ENCODE assay signal across 20 mouse cellular contexts in the genomic region with DNA sequence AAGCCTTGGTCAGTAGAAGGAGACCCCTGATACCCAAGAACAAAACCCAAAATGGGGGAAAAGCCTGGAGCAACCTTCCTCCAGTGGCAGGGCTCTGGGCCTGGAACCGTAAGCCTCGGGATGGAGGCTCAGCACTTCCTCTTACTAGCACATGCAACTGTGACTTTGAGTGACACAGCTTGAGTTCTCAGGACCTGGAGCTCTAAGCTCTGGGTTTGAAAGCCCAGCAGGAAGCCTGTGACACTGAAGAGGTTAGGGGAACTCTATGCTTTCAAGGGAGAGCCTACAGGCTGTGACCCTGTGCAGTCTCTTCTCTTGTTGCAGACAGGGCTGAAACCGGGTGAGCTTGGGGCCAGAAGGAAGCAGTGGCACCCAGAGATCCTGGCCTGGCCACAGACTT.
DNase-seq lines count a peak whose midpoint lies in the region; ATAC-seq and TF ChIP-seq lines count a peak whose summit lies in the region.
"Had no signal": no experiment of that assay in that cellular context is flagged by ENCODE, and none has a peak within 500 bp of the region (broad histone marks: within the 10 kb centered on the region; RNA-seq: fewer than 3 reads in every experiment).

No protein-coding gene starts in this region.

- no peak for TF ChIP-seq POLR2A in bone marrow macrophage, adult 2 months (IDR thresholded peaks at IDR 0.05; ENCODE audit: borderline replicate concordance, low read depth, low read length)

- no peak for TF ChIP-seq EP300 in liver, postnatal 0 days (IDR thresholded peaks at IDR 0.05; ENCODE audit: low read depth)

- H3K27me3 ChIP-seq in liver, postnatal 0 days (ENCODE audit: insufficient read depth, low read length): no peaks in the 10 kb centered on the region
- H3K27me3 ChIP-seq: intestine, embryonic 15.5 days; limb, embryonic 13.5 days; lung, embryonic 15.5 days; neural tube, embryonic 13.5 days had no signal

- no peaks in the 10 kb centered on the region; the same call in 1 of the 2 replicates for H3K9me3 ChIP-seq in liver, postnatal 0 days (ENCODE audit: low read length)
- H3K9me3 ChIP-seq: heart, embryonic 10.5 days; intestine, embryonic 15.5 days; limb, embryonic 13.5 days; lung, embryonic 15.5 days; neural tube, embryonic 13.5 days had no signal

- DNase-seq in layer of hippocampus, adult 2 months (ENCODE audit: low spot score in 2 of 2): no peak
- DNase-seq in layer of hippocampus, postnatal 14 days (ENCODE audit: low spot score in 2 of 2): no peak
- no peak for DNase-seq in liver, postnatal 0 days
- DNase-seq in thymus, postnatal 0 days (ENCODE audit: low spot score): no peak
- DNase-seq: adrenal gland, postnatal 36 days; cerebellum, postnatal 14 days; heart, postnatal 10 days; thymus, postnatal 4 days had no signal

- H3K36me3 ChIP-seq in liver, postnatal 0 days (replicated peaks; ENCODE audit: insufficient read depth, low read length): no peaks in the 10 kb centered on the region
- H3K36me3 ChIP-seq: embryonic facial prominence, embryonic 10.5 days; heart, embryonic 10.5 days; intestine, embryonic 15.5 days; limb, embryonic 13.5 days; lung, embryonic 15.5 days; neural tube, embryonic 13.5 days had no signal

- H3K4me3 ChIP-seq in layer of hippocampus, adult 2 months: no peak overlapping the region
- H3K4me3 ChIP-seq in bone marrow macrophage, adult 2 months (ENCODE audit: insufficient read depth, low read length): no peak overlapping the region
- no peak overlapping the region for H3K4me3 ChIP-seq in liver, postnatal 0 days (ENCODE audit: low read depth, low read length)
- H3K4me3 ChIP-seq: embryonic facial prominence, embryonic 10.5 days; erythroblast, embryonic 14.5 days; heart, embryonic 10.5 days; intestine, embryonic 15.5 days; limb, embryonic 13.5 days; lung, embryonic 15.5 days; neural tube, embryonic 13.5 days had no signal

- no peak for TF ChIP-seq CTCF in layer of hippocampus, adult 2 months (conservative IDR thresholded peaks at IDR 0.05)
- no peak for TF ChIP-seq CTCF in bone marrow macrophage, adult 2 months (IDR thresholded peaks at IDR 0.05; ENCODE audit: low read depth, low read length)
- TF ChIP-seq CTCF in liver, postnatal 0 days (IDR thresholded peaks at IDR 0.05; ENCODE audit: low read depth): no peak

- no peak overlapping the region for H3K4me2 ChIP-seq in liver, postnatal 0 days (ENCODE audit: low read depth, low read length)
- H3K4me2 ChIP-seq: hindbrain, embryonic 14.5 days; intestine, embryonic 15.5 days; limb, embryonic 13.5 days; lung, embryonic 15.5 days; neural tube, embryonic 13.5 days had no signal

- WGBS in liver, postnatal 0 days (ENCODE audit: insufficient replicate concordance): 28% methylated on average over 3 of the region's 3 CpGs

- H3K4me1 ChIP-seq in bone marrow macrophage, adult 2 months (ENCODE audit: control insufficient read depth, insufficient read depth, low read length): peaks cover 66% of the 10 kb centered on the region
- H3K4me1 ChIP-seq in liver, postnatal 0 days (ENCODE audit: insufficient read depth): peaks cover 19% of the 10 kb centered on the region
- H3K4me1 ChIP-seq: embryonic facial prominence, embryonic 10.5 days; limb, embryonic 13.5 days; neural tube, embryonic 13.5 days had no signal

- no peak overlapping the region for H3K9ac ChIP-seq in liver, postnatal 0 days (replicated peaks)
- H3K9ac ChIP-seq: hindbrain, embryonic 14.5 days; intestine, embryonic 15.5 days; limb, embryonic 13.5 days; lung, embryonic 15.5 days; neural tube, embryonic 13.5 days had no signal

- ATAC-seq in liver, postnatal 0 days: peak; percentile 4; the same call in 1 of the 2 replicates
- peak; percentile 63 for ATAC-seq in neutrophil, adult 5-6 weeks (ENCODE audit: extremely low read depth, insufficient number of reproducible peaks, low FRiP score, poor library complexity, severe bottlenecking)
- no peak for ATAC-seq in erythroblast, adult 5-6 weeks (replicated peaks; ENCODE audit: low FRiP score, poor library complexity, severe bottlenecking)
- ATAC-seq: forebrain, embryonic 16.5 days; intestine, embryonic 15.5 days had no signal

- H3K27ac ChIP-seq in layer of hippocampus, adult 2 months: peak overlapping the region; percentile 28; the same call in 1 of the 2 replicates
- H3K27ac ChIP-seq in bone marrow macrophage, adult 2 months (ENCODE audit: insufficient read depth, low read depth, low read length): peak overlapping the region; percentile 98
- H3K27ac ChIP-seq in liver, postnatal 0 days (ENCODE audit: low read depth): peak overlapping the region; percentile 69
- H3K27ac ChIP-seq: embryonic facial prominence, embryonic 10.5 days; heart, embryonic 10.5 days; hindbrain, embryonic 14.5 days; intestine, embryonic 15.5 days; limb, embryonic 13.5 days; lung, embryonic 15.5 days; neural tube, embryonic 13.5 days had no signal

Comparison
In these comparisons a context has a peak if more than half of its experiments do, and no peak if none do; other contexts are left out.
1. H3K27ac ChIP-seq: peak in every context shown above with its lines; median percentile 98 in bone marrow macrophage, adult 2 months; 69 in liver, postnatal 0 days; 28 in layer of hippocampus, adult 2 months.